Mouse (Mus musculus): ENCODE measurements at regions not wholly inside any gene's neighbourhood (a gene's known extent, or its start where the extent isn't known, plus 50 kb on each side); places are given as distances from the start of the nearest gene placed in this dataset.

DNA sequence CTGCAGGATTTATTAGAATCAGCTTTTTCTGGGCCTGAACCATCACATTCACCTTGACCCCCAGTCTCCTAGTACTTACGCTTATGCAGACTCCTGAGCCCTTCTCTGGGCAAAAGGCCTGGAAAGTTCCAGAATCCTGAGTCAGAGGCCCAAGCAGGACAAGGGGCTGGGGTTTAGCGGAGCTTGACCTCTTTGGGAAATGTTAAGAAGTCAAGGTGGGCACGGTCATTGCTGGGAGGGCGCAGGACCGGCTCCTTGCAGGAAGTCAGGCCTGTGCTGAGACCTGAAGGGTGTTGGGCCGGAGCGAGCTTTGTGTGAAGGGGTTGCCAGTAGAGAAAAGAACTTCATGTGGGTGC lies 127.9 kb upstream of the Mvb12b start:
- TF ChIP-seq CTCF (IDR thresholded peaks at IDR 0.05; ENCODE audit: low read depth): no peak
- TF ChIP-seq EP300 (IDR thresholded peaks at IDR 0.05; ENCODE audit: low read depth): no peak

Data from heart, postnatal 0 days (tissue).